Mouse (Mus musculus) E14TG2a.4 (cell line): ENCODE data around the gene Tmem256.

ENCODE experiments used
- H3K27me3 ChIP-seq: 2 replicates; pipeline ENCODE4 v1.6.1; 2014; ENCODE audit warnings: low read length, control low read depth; ENCODE audit not compliant: insufficient read depth
- H3K36me3 ChIP-seq: 2 replicates; pipeline ENCODE4 v1.6.1; 2014; ENCODE audit warnings: low read length, control low read depth; ENCODE audit not compliant: insufficient read depth
- H3K4me1 ChIP-seq: replicated peaks from 2 replicates; pipeline ENCODE4 v1.6.1; 2014; ENCODE audit warnings: low read depth, low read length, control low read depth
- H3K4me3 ChIP-seq: replicated peaks from 2 replicates; pipeline ENCODE4 v1.5.1; 2014; ENCODE audit warnings: mild to moderate bottlenecking, low read length
- H3K9me3 ChIP-seq: 2 replicates; pipeline ENCODE4 v1.6.1; 2014; ENCODE audit warnings: low read length, control low read depth
- CTCF ChIP-seq: conservative IDR thresholded peaks from 2 replicates; pipeline ENCODE4 v1.5.1; 2014; ENCODE audit warnings: low read length
- NANOG ChIP-seq: IDR thresholded peaks from 2 replicates; pipeline ENCODE4 v1.6.1; 2014; ENCODE audit warnings: borderline replicate concordance, low read length, mixed read lengths
- POU5F1 ChIP-seq: IDR thresholded peaks from 2 replicates; pipeline ENCODE4 v1.6.1; 2014; ENCODE audit warnings: low read length, borderline replicate concordance

Tmem256 gene

GRCm38 (mm10) chr11:69876186-69876585 lies 37.9 kb downstream of the Tmem256 start:
- Histone ChIP-seq H3K4me1 (peaks cover 67% of the 10 kb centered on the region), H3K4me3 (0 out of 2 replicates have a peak overlapping the region, but pooled peaks have one; percentile 67), H3K36me3 (no peaks in the 10 kb centered on the region), H3K9me3 (no peaks in the 10 kb centered on the region), H3K27me3 (peaks cover 26% of the 10 kb centered on the region)
- TF ChIP-seq POU5F1 = no peak
- TF ChIP-seq CTCF = no peak
- no peak for TF ChIP-seq NANOG

GRCm38 (mm10) chr11:69876867-69877266 lies 38.6 kb downstream of the Tmem256 start:
- Histone ChIP-seq H3K4me1 (peaks cover 74% of the 10 kb centered on the region), H3K36me3 (no peaks in the 10 kb centered on the region), H3K9me3 (no peaks in the 10 kb centered on the region), H3K4me3 (peak overlapping the region; percentile 67), H3K27me3 (peaks cover 33% of the 10 kb centered on the region)
- TF ChIP-seq NANOG = no peak
- peak; percentile 76 for TF ChIP-seq CTCF
- no peak for TF ChIP-seq POU5F1

DNA sequence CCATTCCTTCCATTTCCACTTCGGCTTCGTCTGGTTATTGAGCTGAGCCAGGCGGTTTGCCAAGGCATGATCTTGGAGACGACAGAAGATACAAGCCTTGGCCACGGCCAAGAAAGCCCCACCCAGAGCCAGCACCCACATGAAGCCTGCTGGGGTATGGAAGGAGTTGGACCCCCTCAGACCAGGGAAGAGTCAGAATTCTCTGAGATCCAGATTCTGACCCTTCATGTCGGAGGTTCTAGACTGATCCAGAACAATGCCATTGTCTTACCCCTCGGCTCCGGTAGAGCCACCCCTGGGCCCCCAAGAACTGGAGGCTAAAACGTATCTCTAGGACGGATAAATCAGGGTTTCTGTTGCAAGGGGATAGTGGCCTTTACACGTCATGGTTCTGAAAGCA lies 39.6 kb downstream of the Tmem256 start, which contains the start of gene Tmem95:
Gene Tmem95 (minus strand): TSS at position 141 of the 400 bp plus-strand sequence.
- Histone ChIP-seq H3K27me3 (peaks cover 40% of the 10 kb centered on the region), H3K4me1 (peaks cover 80% of the 10 kb centered on the region), H3K36me3 (no peaks in the 10 kb centered on the region), H3K9me3 (no peaks in the 10 kb centered on the region), H3K4me3 (peak within 1 kb of the TSS; percentile 67)
- TF ChIP-seq POU5F1 (no peak), CTCF (no peak), NANOG (no peak)

GRCm38 (mm10) chr11:69878399-69878798 lies 40.1 kb downstream of the Tmem256 start:
- Histone ChIP-seq H3K36me3 (no peaks in the 10 kb centered on the region), H3K4me1 (peaks cover 80% of the 10 kb centered on the region), H3K27me3 (peaks cover 40% of the 10 kb centered on the region), H3K9me3 (no peaks in the 10 kb centered on the region), H3K4me3 (peak overlapping the region; percentile 67)
- TF ChIP-seq CTCF (no peak), NANOG (no peak), POU5F1 (no peak)

DNA sequence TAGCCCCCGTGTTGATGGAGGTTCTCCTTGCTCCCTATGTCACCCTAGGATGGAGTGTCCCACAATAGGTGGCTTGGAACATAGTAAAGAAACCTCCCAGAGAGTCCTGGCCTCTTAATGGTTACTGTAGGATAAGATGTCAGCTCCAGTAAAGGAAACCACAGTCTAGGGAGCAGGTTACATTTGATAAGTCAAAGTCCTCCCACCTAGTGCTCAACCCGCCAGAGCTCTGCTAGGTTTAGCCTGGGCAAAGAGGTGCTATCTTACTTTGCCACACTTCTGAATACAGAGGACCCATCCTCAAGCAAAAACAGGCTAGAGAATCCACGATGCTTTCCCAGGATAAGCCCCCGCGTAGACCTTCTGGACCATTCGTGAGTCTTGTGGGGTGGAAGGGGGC lies 40.6 kb downstream of the Tmem256 start:
- Histone ChIP-seq H3K27me3 (peaks cover 40% of the 10 kb centered on the region), H3K4me1 (peaks cover 80% of the 10 kb centered on the region), H3K36me3 (peaks cover under 1% of the 10 kb centered on the region; the same call in 1 of the 2 replicates), H3K4me3 (peak overlapping the region; percentile 77; the same call in 1 of the 2 replicates), H3K9me3 (no peaks in the 10 kb centered on the region)
- TF ChIP-seq POU5F1 (no peak), NANOG (no peak), CTCF (no peak)

DNA sequence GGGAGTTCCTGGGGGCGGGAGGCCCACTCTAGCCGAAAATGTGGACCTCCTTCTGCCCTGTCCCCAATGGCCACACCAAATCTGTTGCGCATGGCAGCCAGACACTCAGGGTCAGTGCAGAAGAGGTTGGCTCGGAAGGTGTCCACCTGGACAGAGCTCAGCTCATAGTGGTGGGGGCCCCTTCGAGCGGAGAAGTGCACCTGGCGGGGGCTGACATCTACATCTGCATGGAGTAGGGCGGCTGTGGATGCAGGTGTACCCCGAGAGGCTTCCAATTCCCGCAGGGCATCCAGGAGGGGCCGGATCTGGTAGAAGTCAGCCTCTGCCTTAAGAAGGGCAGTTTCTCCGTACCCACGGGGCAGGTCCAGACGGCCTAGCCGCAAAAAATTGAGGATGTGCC lies 41.4 kb downstream of the Tmem256 start:
- TF ChIP-seq CTCF = no peak
- TF ChIP-seq POU5F1 = no peak
- no peak for TF ChIP-seq NANOG
- Histone ChIP-seq H3K27me3 (peaks cover 40% of the 10 kb centered on the region), H3K4me3 (peak overlapping the region; percentile 77), H3K36me3 (peaks cover 8% of the 10 kb centered on the region), H3K4me1 (peaks cover 75% of the 10 kb centered on the region), H3K9me3 (no peaks in the 10 kb centered on the region)

GRCm38 (mm10) chr11:69880506-69880852 lies 42.2 kb downstream of the Tmem256 start:
- H3K27me3 ChIP-seq = peaks cover 40% of the 10 kb centered on the region
- H3K4me1 ChIP-seq = peaks cover 77% of the 10 kb centered on the region
- no peaks in the 10 kb centered on the region for H3K9me3 ChIP-seq
- peaks cover 15% of the 10 kb centered on the region for H3K36me3 ChIP-seq
- peak; percentile 63 for TF ChIP-seq CTCF
- TF ChIP-seq NANOG = no peak
- peak overlapping the region; percentile 77 for H3K4me3 ChIP-seq

GRCm38 (mm10) chr11:69880853-69881603 lies 42.7 kb downstream of the Tmem256 start, which contains the start of gene Kctd11:
TSS of gene Kctd11 (minus strand) at chr11:69881406.
- no peak for TF ChIP-seq POU5F1
- no peak for TF ChIP-seq NANOG
- TF ChIP-seq CTCF = no peak; the same call in 1 of the 2 replicates

More at GRCm38 (mm10) chr11:69880853-69881603, 42.7 kb downstream of the Tmem256 start, which contains the start of gene Kctd11:
- Histone ChIP-seq H3K36me3 (peaks cover 17% of the 10 kb centered on the region), H3K4me3 (peak within 1 kb of the TSS; percentile 77), H3K9me3 (no peaks in the 10 kb centered on the region), H3K4me1 (peaks cover 73% of the 10 kb centered on the region), H3K27me3 (peaks cover 40% of the 10 kb centered on the region)
